Comparison of ENCODE assay signal across 37 mouse cellular contexts in the genomic region with DNA sequence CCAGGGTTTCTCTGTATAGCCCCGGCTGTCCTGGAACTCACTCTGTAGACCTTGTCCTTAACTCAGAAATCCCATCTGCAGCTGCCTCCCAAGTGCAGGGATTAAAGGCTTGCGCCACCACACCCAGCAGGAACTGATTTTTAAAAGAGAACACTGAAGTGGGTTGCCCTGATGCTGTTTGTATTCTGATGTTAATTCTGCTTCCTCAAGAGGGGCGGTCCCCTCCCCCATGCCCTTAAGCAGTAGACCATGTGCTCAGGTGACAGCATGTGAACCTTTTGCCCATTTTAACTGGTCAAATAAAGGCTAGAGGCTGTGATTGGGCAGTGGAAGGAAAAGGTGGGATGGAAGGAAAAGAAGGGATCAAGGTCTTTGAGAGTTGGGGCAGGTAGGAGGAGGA. TPM values are rescaled to one million over a fixed set of nuclear protein-coding genes. Genes with fewer than 3 reads are reported as not detected.
DNase-seq lines count a peak whose midpoint lies in the region; ATAC-seq and TF ChIP-seq lines count a peak whose summit lies in the region.
"Had no signal": no experiment of that assay in that cellular context is flagged by ENCODE, and none has a peak within 500 bp of the region (broad histone marks: within the 10 kb centered on the region; RNA-seq: fewer than 3 reads in every experiment).

No protein-coding gene starts in this region.

- 72% methylated on average over 3 of the region's 3 CpGs for WGBS in heart, embryonic 11.5 days (ENCODE audit: insufficient replicate concordance)
- 33% methylated on average over 3 of the region's 3 CpGs for WGBS in midbrain, embryonic 12.5 days
- WGBS in midbrain, embryonic 15.5 days, result 42% methylated on average over 3 of the region's 3 CpGs
- 46% methylated on average over 3 of the region's 3 CpGs for WGBS in forebrain, embryonic 15.5 days

- ATAC-seq in heart, embryonic 11.5 days (replicated peaks; ENCODE audit: insufficient number of reproducible peaks, low FRiP score, low TSS enrichment), result 0 out of 2 replicates have a peak, but pooled peaks have one; percentile 18
- no peak for ATAC-seq in midbrain, embryonic 12.5 days (ENCODE audit: low FRiP score, low read depth)
- ATAC-seq in midbrain, embryonic 15.5 days (replicated peaks), result no peak
- ATAC-seq in forebrain, embryonic 15.5 days (replicated peaks), result no peak
- ATAC-seq: activated CD4-positive, CD25-positive, alpha-beta regulatory T cell, adult 4 months; forebrain, embryonic 16.5 days; inflammation-experienced regulatory T-cells, adult 6 months; Patski had no signal

- no peak for TF ChIP-seq CTCF in E14TG2a.4 (conservative IDR thresholded peaks at IDR 0.05; ENCODE audit: low read length)

- H3K4me1 ChIP-seq in heart, embryonic 11.5 days (ENCODE audit: control insufficient read depth, insufficient read depth, low read length), result 0 out of 2 replicates have a peak, but pooled peaks cover 5% of the 10 kb centered on the region
- peaks cover 14% of the 10 kb centered on the region for H3K4me1 ChIP-seq in midbrain, embryonic 12.5 days
- peaks cover 10% of the 10 kb centered on the region for H3K4me1 ChIP-seq in midbrain, embryonic 15.5 days
- peaks cover 64% of the 10 kb centered on the region for H3K4me1 ChIP-seq in E14TG2a.4 (replicated peaks; ENCODE audit: low read depth, low read length)
- H3K4me1 ChIP-seq in forebrain, embryonic 15.5 days, result no peaks in the 10 kb centered on the region
- H3K4me1 ChIP-seq: hindbrain, embryonic 10.5 days; hindbrain, embryonic 15.5 days had no signal

- H3K27ac ChIP-seq in heart, embryonic 11.5 days (ENCODE audit: low read depth, low read length), result no peak overlapping the region
- peak overlapping the region; percentile 39; the same call in 1 of the 2 replicates for H3K27ac ChIP-seq in midbrain, embryonic 12.5 days (replicated peaks)
- H3K27ac ChIP-seq in midbrain, embryonic 15.5 days, result no peak overlapping the region
- H3K27ac ChIP-seq in forebrain, embryonic 15.5 days (replicated peaks), result no peak overlapping the region
- H3K27ac ChIP-seq: gastrocnemius, adult 2 months; heart, adult 2 months; heart, embryonic 13.5 days; hindbrain, embryonic 10.5 days; hindbrain, embryonic 15.5 days; kidney, postnatal 0 days; liver, embryonic 12.5 days had no signal

- no peaks in the 10 kb centered on the region for H3K9me3 ChIP-seq in heart, embryonic 11.5 days (replicated peaks; ENCODE audit: control insufficient read depth, low read length)
- no peaks in the 10 kb centered on the region for H3K9me3 ChIP-seq in midbrain, embryonic 12.5 days
- no peaks in the 10 kb centered on the region for H3K9me3 ChIP-seq in midbrain, embryonic 15.5 days
- H3K9me3 ChIP-seq in E14TG2a.4 (ENCODE audit: low read length), result no peaks in the 10 kb centered on the region
- H3K9me3 ChIP-seq in forebrain, embryonic 15.5 days, result no peaks in the 10 kb centered on the region
- H3K9me3 ChIP-seq: G1E; heart, embryonic 13.5 days; hindbrain, embryonic 10.5 days; hindbrain, embryonic 15.5 days; liver, embryonic 12.5 days; megakaryocyte, embryonic 14.5 days had no signal

- H3K9ac ChIP-seq in heart, embryonic 11.5 days (ENCODE audit: low read depth, low read length), result no peak overlapping the region
- no peak overlapping the region for H3K9ac ChIP-seq in midbrain, embryonic 12.5 days (replicated peaks)
- H3K9ac ChIP-seq in midbrain, embryonic 15.5 days, result no peak overlapping the region
- no peak overlapping the region for H3K9ac ChIP-seq in forebrain, embryonic 15.5 days (replicated peaks)
- H3K9ac ChIP-seq: heart, embryonic 13.5 days; hindbrain, embryonic 15.5 days; liver, embryonic 12.5 days; liver, postnatal 0 days had no signal

- H3K36me3 ChIP-seq in heart, embryonic 11.5 days (ENCODE audit: control insufficient read depth, insufficient read depth, low read length), result peaks cover 49% of the 10 kb centered on the region
- H3K36me3 ChIP-seq in midbrain, embryonic 12.5 days, result peaks cover 98% of the 10 kb centered on the region
- peaks cover 63% of the 10 kb centered on the region for H3K36me3 ChIP-seq in midbrain, embryonic 15.5 days (replicated peaks)
- peaks cover 93% of the 10 kb centered on the region for H3K36me3 ChIP-seq in E14TG2a.4 (ENCODE audit: insufficient read depth, low read length)
- H3K36me3 ChIP-seq in forebrain, embryonic 15.5 days, result peaks cover 84% of the 10 kb centered on the region

- H3K4me2 ChIP-seq in heart, embryonic 11.5 days, result no peak overlapping the region
- H3K4me2 ChIP-seq in midbrain, embryonic 12.5 days (replicated peaks), result no peak overlapping the region
- no peak overlapping the region for H3K4me2 ChIP-seq in midbrain, embryonic 15.5 days
- H3K4me2 ChIP-seq in forebrain, embryonic 15.5 days (replicated peaks), result no peak overlapping the region
- H3K4me2 ChIP-seq: heart, embryonic 13.5 days; hindbrain, embryonic 15.5 days; liver, embryonic 12.5 days had no signal

- no peak for DNase-seq in heart, postnatal 10 days
- peak; percentile 98 for DNase-seq in R1 (ENCODE audit: low read depth, low spot score)
- no peak for DNase-seq in cerebellum, postnatal 4 days (ENCODE audit: low spot score in 2 of 2)
- DNase-seq: adrenal gland, adult 2 months; adrenal gland, postnatal 36 days; cerebellum, adult 2 months; cerebellum, postnatal 25 days; gastrocnemius, adult 2 months; heart, adult 2 months; heart, postnatal 14 days; kidney, adult 18-20 months; kidney, postnatal 4 days; left cerebral cortex, postnatal 4 days; liver, postnatal 0 days; lung, postnatal 14 days; right cerebral cortex, adult 18-20 months; spleen, adult 18-20 months; thymus, postnatal 25 days had no signal

- no peak overlapping the region for H3K4me3 ChIP-seq in heart, embryonic 11.5 days (ENCODE audit: low read depth, low read length)
- no peak overlapping the region for H3K4me3 ChIP-seq in midbrain, embryonic 12.5 days
- H3K4me3 ChIP-seq in midbrain, embryonic 15.5 days, result no peak overlapping the region
- H3K4me3 ChIP-seq in E14TG2a.4 (replicated peaks; ENCODE audit: low read length), result peak overlapping the region; percentile 62
- H3K4me3 ChIP-seq in forebrain, embryonic 15.5 days, result no peak overlapping the region
- H3K4me3 ChIP-seq: gastrocnemius, adult 2 months; heart, adult 2 months; heart, embryonic 13.5 days; hindbrain, embryonic 10.5 days; hindbrain, embryonic 15.5 days; liver, embryonic 12.5 days; megakaryocyte, embryonic 14.5 days had no signal

- no peaks in the 10 kb centered on the region for H3K27me3 ChIP-seq in heart, embryonic 11.5 days (ENCODE audit: control insufficient read depth, insufficient read depth, low read length)
- H3K27me3 ChIP-seq in midbrain, embryonic 12.5 days, result no peaks in the 10 kb centered on the region
- H3K27me3 ChIP-seq in midbrain, embryonic 15.5 days (replicated peaks), result no peaks in the 10 kb centered on the region
- no peaks in the 10 kb centered on the region for H3K27me3 ChIP-seq in E14TG2a.4 (ENCODE audit: insufficient read depth, low read length)
- H3K27me3 ChIP-seq in forebrain, embryonic 15.5 days, result no peaks in the 10 kb centered on the region
- H3K27me3 ChIP-seq: heart, embryonic 13.5 days; hindbrain, embryonic 15.5 days; liver, embryonic 12.5 days; megakaryocyte, embryonic 14.5 days; Patski had no signal

- intact Hi-C loops in heart, postnatal 10 days (cut with DNase I), result no loop called here

RNA-seq across cellular contexts. Expression of a gene that starts 14.3 kb away (rescaled TPM):
- not detected in 2 replicates for polyA plus RNA-seq in heart, embryonic 11.5 days (2014; fragmentation: Nextera tagmentation; extraction: Ambion mirVana)
- not detected for total RNA-seq in heart, postnatal 10 days (2021)
- polyA plus RNA-seq in midbrain, embryonic 12.5 days (2016; fragmentation: Nextera tagmentation; extraction: Ambion mirVana), result 0.15 and 0.21 TPM in 2 replicates
- 0.13 TPM in 1 of 2 replicates, not detected in the other for polyA plus RNA-seq in midbrain, embryonic 15.5 days (2015; fragmentation: Nextera tagmentation; extraction: Ambion mirVana)
- polyA plus RNA-seq in forebrain, embryonic 15.5 days (2015; fragmentation: Nextera tagmentation; extraction: Ambion mirVana), result not detected in 2 replicates
- total RNA-seq: adrenal gland, adult 2 months; gastrocnemius, adult 2 months; gastrocnemius, postnatal 4 days; heart, adult 2 months; heart, postnatal 14 days; left cerebral cortex, postnatal 4 days had no signal
- polyA plus RNA-seq: activated CD4-positive, CD25-positive, alpha-beta regulatory T cell, adult 4 months; forebrain, embryonic 16.5 days; G1E; heart, adult 2 months; heart, embryonic 13.5 days; hindbrain, embryonic 10.5 days; inflammation-experienced regulatory T-cells, adult 6 months; kidney, postnatal 0 days; liver, embryonic 12.5 days; liver, postnatal 0 days; Patski; stomach, embryonic 16.5 days had no signal

RNA-seq across cellular contexts. Expression of a gene that starts 42.8 kb away (rescaled TPM):
- 63.6 and 80.5 TPM in 2 replicates for polyA plus RNA-seq in heart, embryonic 11.5 days (2014; fragmentation: Nextera tagmentation; extraction: Ambion mirVana)
- 10 to 100 TPM; 66.8 to 67.7 TPM for total RNA-seq in heart, postnatal 10 days (2021)
- 96.7 and 110 TPM in 2 replicates for polyA plus RNA-seq in midbrain, embryonic 12.5 days (2016; fragmentation: Nextera tagmentation; extraction: Ambion mirVana)
- polyA plus RNA-seq in midbrain, embryonic 15.5 days (2015; fragmentation: Nextera tagmentation; extraction: Ambion mirVana), result 59.5 and 61.1 TPM in 2 replicates
- polyA plus RNA-seq in forebrain, embryonic 15.5 days (2015; fragmentation: Nextera tagmentation; extraction: Ambion mirVana), result 65.8 and 67.8 TPM in 2 replicates

RNA-seq across cellular contexts. Expression of a gene that starts 59.2 kb away (rescaled TPM):
- polyA plus RNA-seq in heart, embryonic 11.5 days (2014; fragmentation: Nextera tagmentation; extraction: Ambion mirVana), result 36.3 and 37.3 TPM in 2 replicates
- total RNA-seq in heart, postnatal 10 days (2021), result 10 to 100 TPM; 17.6 to 18.2 TPM
- 100 and 104 TPM in 2 replicates for polyA plus RNA-seq in midbrain, embryonic 12.5 days (2016; fragmentation: Nextera tagmentation; extraction: Ambion mirVana)
- polyA plus RNA-seq in midbrain, embryonic 15.5 days (2015; fragmentation: Nextera tagmentation; extraction: Ambion mirVana), result 212 and 213 TPM in 2 replicates
- polyA plus RNA-seq in forebrain, embryonic 15.5 days (2015; fragmentation: Nextera tagmentation; extraction: Ambion mirVana), result 156 and 161 TPM in 2 replicates

RNA-seq across cellular contexts. Expression of a gene that starts 59.3 kb away (rescaled TPM):
- polyA plus RNA-seq in heart, embryonic 11.5 days (2014; fragmentation: Nextera tagmentation; extraction: Ambion mirVana), result 0.26 and 0.38 TPM in 2 replicates
- total RNA-seq in heart, postnatal 10 days (2021), result not detected
- 0.14 and 0.17 TPM in 2 replicates for polyA plus RNA-seq in midbrain, embryonic 12.5 days (2016; fragmentation: Nextera tagmentation; extraction: Ambion mirVana)
- polyA plus RNA-seq in midbrain, embryonic 15.5 days (2015; fragmentation: Nextera tagmentation; extraction: Ambion mirVana), result 0.54 and 0.55 TPM in 2 replicates
- polyA plus RNA-seq in forebrain, embryonic 15.5 days (2015; fragmentation: Nextera tagmentation; extraction: Ambion mirVana), result 0.15 and 0.51 TPM in 2 replicates
- total RNA-seq: gastrocnemius, adult 2 months; gastrocnemius, postnatal 4 days; heart, adult 2 months had no signal
- polyA plus RNA-seq: activated CD4-positive, CD25-positive, alpha-beta regulatory T cell, adult 4 months; adrenal gland, adult 2 months; embryonic facial prominence, embryonic 11.5 days; inflammation-experienced regulatory T-cells, adult 6 months; liver, postnatal 0 days had no signal
